Mouse (Mus musculus) thymus, postnatal 0 days (tissue): ENCODE data around the gene Cox7a1. TPM values are rescaled to one million over a fixed set of nuclear protein-coding genes. Genes with fewer than 3 reads are reported as not detected.
A peak's percentile ranks its signal among the peaks of the same experiment; 100 is the strongest.

Experiments used
- DNase-seq: peaks from one replicate; pipeline ENCODE4 v3.0.0-alpha.2; 2015; ENCODE audit warnings: low spot score
- polyA plus RNA-seq: library from polyadenylated mRNA; unstranded; fragments of >200 nt; fragmentation: Nextera tagmentation; extraction: Ambion mirVana; gene quantifications from 2 replicates; pipeline ENCODE4 v1.2.1, GENCODE M21; 2015

Cox7a1 gene
- polyA plus RNA-seq, 1 experiment from 2014 or later, result 11.6 TPM

DNA sequence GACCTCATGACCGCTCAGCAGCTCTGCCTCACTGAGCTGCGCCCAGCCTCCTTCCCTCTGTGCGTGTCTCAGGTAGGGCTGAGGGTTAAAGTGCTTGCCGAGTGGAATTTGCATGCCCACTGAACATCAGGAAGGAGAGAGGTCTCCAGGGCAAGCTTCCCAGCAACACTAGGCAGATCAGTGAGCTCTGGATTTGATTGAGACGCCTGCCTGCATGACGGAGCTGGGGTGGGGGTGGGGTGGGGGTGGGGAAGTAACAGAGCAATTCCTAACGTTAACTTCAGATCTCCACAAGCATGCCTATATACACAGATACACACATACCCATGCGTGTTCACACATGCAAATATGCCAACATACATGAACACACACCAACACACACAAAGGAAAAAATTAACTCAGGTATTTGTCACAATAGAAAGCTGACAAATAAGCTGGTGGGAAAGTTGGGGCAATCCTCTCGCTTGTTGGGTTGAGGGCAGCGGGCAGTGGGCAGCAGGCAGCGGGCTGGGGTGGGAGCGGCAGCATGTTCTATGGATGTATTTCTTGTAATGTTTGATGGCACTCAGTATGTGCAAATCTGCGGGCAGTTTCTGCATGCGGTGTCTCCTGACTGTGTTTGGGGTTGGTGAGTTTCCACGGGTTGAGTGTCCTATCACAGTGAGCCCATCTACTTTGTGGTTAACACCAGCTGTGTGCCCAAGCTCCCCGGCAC, 35.5 kb downstream of the Cox7a1 start:
- DNase-seq, result peak; percentile 82

DNA sequence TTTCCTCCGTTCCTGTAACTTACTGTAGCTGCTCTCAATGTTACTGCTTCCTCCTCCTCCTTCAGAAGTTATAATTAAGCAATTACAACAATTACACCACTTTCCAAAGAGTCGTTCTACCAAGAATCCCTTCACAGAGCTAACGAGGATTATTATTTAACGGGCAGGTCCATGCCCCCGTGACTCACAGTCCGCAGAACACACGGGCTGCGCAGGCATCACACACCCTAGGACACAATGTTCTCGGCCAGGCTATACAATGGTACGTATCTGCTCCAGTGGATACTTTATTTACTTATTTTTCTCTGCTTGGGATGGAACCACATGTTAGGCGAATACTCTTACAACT, 36.0 kb downstream of the Cox7a1 start:
- no peak for DNase-seq

DNA sequence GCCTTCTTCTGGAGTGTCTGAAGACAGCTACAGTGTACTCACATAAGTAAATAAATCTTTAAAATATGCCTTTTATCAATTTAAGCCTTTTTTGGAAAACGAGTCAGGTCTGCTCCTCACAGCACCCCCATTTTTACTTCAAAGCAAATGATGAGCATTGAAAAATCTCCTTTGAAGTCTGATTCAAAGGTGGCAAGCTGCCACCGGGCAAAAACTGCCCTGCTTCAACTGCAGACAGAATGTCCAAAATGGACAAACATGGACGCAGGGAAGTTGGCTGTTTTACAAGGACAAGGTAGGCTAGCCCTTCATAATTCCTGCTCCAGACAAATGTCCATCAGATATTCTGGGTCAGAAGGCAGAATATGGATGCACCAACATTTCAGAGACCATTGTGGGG, 37.5 kb downstream of the Cox7a1 start:
- DNase-seq, result no peak

DNA sequence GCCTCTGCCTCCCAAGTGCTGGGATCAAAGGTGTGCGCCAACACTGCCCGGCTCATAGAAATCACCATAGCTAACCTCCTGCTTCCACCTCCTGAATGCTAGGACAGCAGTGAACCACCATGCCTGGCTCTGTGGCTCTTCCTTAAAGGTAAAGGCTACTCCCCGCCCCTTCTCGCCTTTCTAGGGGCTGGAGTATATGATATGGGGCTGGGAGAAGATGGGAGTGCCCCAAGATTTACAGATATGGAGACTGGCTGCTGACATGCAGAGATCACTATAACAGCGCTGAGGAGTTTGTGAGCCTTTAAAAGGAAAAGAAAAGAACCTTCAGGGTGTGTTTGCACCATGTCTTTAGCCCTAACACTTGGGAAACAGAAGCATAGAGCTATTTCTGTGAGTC, 38.3 kb downstream of the Cox7a1 start:
- DNase-seq, result no peak

DNA sequence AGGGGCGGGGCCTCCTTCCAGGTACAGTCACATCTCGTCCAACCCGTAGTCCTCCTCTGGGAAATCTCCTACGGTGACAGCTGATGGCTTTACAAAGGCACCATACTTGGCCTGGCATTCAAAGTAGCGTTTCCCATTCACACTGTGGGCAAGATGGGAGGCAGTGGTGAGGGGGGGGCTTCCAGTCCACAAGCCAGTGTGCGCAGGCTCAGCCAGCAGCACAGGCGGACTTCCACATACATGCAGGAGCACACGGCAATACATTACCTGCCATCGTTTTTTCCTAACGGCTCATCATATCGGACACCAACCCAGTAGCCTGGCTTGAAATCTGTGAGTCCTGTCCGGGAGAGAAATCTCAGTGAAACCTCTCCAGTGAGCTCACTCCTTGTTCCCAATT, 40.3 kb downstream of the Cox7a1 start:
- no peak for DNase-seq

DNA sequence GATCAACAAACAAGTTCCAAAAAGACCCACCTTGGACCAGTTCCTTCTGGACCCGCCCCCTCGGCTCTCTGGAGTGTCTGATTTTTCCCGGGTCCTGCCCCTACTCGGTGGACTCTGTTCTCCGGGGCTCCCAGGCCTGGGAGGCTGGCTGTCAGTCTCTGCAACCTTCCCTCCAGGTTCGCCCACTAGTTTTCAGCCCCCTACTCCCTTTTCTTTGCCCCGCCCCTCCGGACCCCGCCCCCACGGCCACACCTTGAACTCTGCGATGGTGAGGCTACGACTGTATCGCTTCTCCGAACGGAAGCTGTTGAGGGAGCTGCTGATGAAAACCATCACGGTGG, 47.4 kb downstream of the Cox7a1 start:
- no peak for DNase-seq

DNA sequence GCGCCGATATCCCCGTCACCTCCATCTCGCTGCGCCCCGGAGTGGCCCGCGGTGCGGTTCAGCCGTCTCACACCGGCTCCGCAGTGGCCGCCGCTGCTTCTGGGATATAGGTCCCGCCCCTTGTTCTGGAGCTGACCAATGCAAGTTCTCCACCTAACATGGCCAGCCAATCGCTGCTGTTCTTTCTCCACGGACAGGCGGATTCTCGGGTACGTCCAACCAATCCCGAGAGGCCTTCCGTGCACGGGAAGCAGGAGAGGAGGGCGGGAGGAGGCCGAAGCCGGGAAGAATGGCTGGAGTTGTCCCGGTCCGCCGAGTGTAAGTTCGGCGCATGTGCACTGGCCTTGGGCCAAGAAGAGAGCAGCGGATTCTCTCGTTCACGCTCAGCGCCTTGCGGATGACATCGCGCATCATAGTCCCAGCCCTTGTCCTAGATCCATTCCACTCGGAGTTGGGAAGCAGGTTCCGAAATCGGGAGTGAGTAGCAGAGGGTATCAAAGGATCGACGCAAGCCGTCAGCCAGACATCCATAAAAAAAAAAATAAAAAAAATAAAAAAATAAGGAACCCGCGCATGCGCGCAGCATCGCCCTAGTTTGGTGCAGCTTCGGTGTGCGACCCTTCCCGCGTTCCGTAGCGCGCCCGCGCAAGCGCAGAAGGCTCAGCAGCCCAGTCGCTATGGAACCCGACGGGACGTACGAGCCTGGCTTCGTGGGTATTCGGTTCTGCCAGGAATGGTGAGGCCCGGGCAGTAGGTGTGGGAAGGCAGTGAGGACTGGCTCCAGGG, 47.9 kb downstream of the Cox7a1 start, which contains the start of the genes Polr2i and Tbcb:
Gene Polr2i (plus strand): TSS at position 280 of the 786 bp plus-strand sequence.
Gene Tbcb (minus strand): TSS at position 604 of the 786 bp plus-strand sequence.
- DNase-seq, result peak; percentile 95

DNA sequence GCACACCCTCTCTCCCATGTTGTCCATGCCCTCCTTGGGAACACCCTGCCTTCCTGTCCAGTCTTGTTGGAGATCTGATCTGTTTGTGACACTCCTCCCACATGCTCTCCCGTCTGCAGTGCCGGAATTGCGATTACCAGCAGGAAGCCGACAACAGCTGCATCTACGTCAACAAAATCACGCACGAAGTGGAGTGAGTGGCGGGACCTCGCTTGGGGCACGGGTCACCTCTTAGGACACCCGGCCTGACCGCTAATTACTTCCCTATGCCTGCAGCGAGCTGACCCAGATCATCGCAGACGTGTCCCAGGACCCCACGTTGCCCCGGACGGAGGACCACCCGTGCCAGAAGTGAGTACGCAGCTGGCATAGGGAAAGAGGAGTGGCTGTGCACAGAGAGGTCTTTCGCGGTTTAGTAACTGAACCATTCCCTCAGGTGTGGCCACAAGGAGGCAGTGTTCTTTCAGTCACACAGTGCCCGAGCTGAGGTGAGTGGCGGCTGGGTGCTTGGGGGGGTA, 48.7 kb downstream of the Cox7a1 start:
- DNase-seq, result peak; percentile 70

DNA sequence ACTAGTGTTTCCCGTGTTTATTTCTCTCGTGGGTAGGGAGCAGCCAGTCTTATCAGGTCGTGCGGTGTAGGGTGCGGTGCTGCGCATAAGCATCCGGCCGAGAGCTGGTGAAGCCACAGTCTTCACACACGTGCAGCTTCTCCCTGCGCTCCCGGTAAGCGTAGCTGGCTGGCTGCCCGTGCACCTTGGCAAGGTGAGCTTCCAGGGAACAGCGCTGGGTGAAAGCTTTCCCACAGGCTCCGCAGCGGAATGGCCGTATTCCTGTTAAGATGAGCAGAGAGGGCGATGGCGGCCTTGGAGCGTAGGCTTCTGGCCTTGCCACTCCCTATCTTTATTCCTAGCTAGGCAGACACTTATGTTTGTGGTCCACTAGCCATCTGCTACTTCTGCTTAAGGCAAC, 49.4 kb downstream of the Cox7a1 start:
- DNase-seq, result no peak

DNA sequence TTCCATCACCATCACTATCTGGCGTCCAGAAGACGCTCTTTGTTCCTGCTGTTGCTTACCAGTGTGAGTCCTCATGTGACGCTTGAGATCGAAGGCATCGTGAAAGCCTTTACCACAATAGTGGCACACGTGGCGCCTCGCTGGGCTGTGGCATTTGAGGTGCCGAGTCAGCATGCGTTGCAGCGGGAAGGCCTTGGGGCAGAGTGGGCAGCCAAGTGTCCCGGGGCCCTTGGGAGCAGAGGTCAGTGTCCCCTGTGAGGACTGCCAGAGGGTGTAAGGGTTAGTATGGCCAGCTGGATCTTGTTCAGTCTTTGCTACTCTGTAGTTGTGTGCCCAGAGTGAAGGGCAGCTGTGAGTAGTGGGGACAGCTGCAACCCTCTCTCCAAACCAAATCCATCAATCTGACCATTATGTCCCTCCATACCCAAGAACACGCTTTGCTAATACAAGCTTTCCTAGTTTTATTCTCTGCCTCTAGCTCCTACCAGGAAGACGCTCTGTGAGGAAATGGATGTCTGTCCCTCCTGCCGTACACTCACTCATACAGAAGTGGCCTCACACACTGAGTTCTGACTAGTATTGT, 50.4 kb downstream of the Cox7a1 start:
- no peak for DNase-seq

DNA sequence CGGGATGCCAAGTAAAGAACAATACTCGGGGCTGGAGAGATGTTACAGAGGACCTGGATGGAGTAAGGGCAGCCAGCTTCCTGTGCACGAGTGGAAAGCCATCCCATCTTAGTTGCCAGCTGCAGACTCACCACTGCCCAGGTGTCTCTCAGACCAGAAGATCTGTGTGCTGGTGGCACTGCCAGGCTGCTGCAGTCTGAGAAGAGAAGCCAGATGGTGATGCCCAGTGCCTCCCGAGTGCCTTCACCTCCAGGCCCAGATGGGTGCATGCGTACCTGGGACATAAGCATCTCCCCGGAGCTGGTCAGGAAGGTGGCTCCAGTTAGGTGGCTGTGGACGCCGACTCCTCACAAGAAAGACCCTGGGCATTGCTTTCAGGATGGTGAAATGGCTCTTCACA, 51.1 kb downstream of the Cox7a1 start:
- no peak for DNase-seq

DNA sequence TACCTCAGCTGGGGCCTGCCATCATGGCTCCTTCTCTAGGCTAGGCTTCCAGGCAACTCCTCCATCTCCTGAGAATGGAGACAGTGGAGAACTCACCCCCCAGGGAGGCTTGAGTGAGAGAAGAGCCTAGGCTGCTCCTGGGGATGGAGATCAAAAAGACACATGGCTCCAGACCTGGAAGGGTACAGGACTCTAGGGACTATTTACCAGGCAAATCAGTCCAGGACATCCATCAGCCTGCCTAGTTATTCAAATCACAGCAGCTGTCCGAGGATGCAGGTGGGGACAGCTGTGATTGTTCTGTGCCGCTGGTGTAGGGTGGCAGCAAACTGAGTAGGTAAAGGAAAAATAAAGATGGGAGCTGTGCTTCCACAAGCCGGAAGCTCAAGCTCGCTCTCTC, 51.7 kb downstream of the Cox7a1 start, which contains the start of gene Ovol3:
Gene Ovol3 (minus strand): TSS at position 101 of the 400 bp plus-strand sequence.
- DNase-seq, result no peak

Other genes starting within 250 kb of the Cox7a1 start
- gene Zfp74, start 230.1 kb upstream of the Cox7a1 start, polyA plus RNA-seq, result 6.8 and 9.2 TPM in 2 replicates
- gene Zfp568, start 200.2 kb upstream of the Cox7a1 start, polyA plus RNA-seq, result 3.1 and 4.2 TPM in 2 replicates
- 2.4 and 3.1 TPM in 2 replicates for gene Zfp14, start 132.8 kb upstream of the Cox7a1 start, polyA plus RNA-seq
- gene Zfp82, start 111.2 kb upstream of the Cox7a1 start, polyA plus RNA-seq, result 6.8 and 7.1 TPM in 2 replicates
- 1.3 and 1.4 TPM in 2 replicates for gene Gm26920, start 93.7 kb upstream of the Cox7a1 start, polyA plus RNA-seq
- 9.2 and 10.6 TPM in 2 replicates for gene Zfp566, start 93.6 kb upstream of the Cox7a1 start, polyA plus RNA-seq
- gene Zfp260, start 89.4 kb upstream of the Cox7a1 start, polyA plus RNA-seq, result 59.0 and 59.7 TPM in 2 replicates
- gene Zfp382, start 62.2 kb upstream of the Cox7a1 start, polyA plus RNA-seq, result 10.9 and 13.6 TPM in 2 replicates
- gene Zfp146, start 14.4 kb upstream of the Cox7a1 start, polyA plus RNA-seq, result 7.6 and 9.6 TPM in 2 replicates
- gene Capns1, start 14.7 kb downstream of the Cox7a1 start, polyA plus RNA-seq, result 66.9 and 76.2 TPM in 2 replicates
- gene Polr2i, start 47.8 kb downstream of the Cox7a1 start, polyA plus RNA-seq, result 134 and 137 TPM in 2 replicates
- 149 and 155 TPM in 2 replicates for gene Tbcb, start 48.1 kb downstream of the Cox7a1 start, polyA plus RNA-seq
- gene Ovol3, start 51.6 kb downstream of the Cox7a1 start, polyA plus RNA-seq, result 0.26 and 0.78 TPM in 2 replicates
- gene Thap8, start 96.0 kb downstream of the Cox7a1 start, polyA plus RNA-seq, result 0.19 and 0.23 TPM in 2 replicates
- 6.4 and 7.8 TPM in 2 replicates for gene Wdr62, start 96.3 kb downstream of the Cox7a1 start, polyA plus RNA-seq
- 1.2 and 1.9 TPM in 2 replicates for gene Clip3, start 107.6 kb downstream of the Cox7a1 start, polyA plus RNA-seq
- 71.3 and 71.8 TPM in 2 replicates for gene Alkbh6, start 124.6 kb downstream of the Cox7a1 start, polyA plus RNA-seq
- 7.6 and 9.5 TPM in 2 replicates for gene Syne4, start 130.7 kb downstream of the Cox7a1 start, polyA plus RNA-seq
- gene E130208F15Rik, start 137.6 kb downstream of the Cox7a1 start, polyA plus RNA-seq, result 0.68 and 2.0 TPM in 2 replicates
- 19.0 and 22.7 TPM in 2 replicates for gene Sdhaf1, start 139.8 kb downstream of the Cox7a1 start, polyA plus RNA-seq
- 0.14 and 0.18 TPM in 2 replicates for gene Lrfn3, start 178.6 kb downstream of the Cox7a1 start, polyA plus RNA-seq
- gene Tyrobp, start 229.6 kb downstream of the Cox7a1 start, polyA plus RNA-seq, result 112 and 116 TPM in 2 replicates
- gene Hcst, start 235.7 kb downstream of the Cox7a1 start, polyA plus RNA-seq, result 110 and 139 TPM in 2 replicates
- 20.2 and 20.3 TPM in 2 replicates for gene Nfkbid, start 237.6 kb downstream of the Cox7a1 start, polyA plus RNA-seq